In the genomic region with DNA sequence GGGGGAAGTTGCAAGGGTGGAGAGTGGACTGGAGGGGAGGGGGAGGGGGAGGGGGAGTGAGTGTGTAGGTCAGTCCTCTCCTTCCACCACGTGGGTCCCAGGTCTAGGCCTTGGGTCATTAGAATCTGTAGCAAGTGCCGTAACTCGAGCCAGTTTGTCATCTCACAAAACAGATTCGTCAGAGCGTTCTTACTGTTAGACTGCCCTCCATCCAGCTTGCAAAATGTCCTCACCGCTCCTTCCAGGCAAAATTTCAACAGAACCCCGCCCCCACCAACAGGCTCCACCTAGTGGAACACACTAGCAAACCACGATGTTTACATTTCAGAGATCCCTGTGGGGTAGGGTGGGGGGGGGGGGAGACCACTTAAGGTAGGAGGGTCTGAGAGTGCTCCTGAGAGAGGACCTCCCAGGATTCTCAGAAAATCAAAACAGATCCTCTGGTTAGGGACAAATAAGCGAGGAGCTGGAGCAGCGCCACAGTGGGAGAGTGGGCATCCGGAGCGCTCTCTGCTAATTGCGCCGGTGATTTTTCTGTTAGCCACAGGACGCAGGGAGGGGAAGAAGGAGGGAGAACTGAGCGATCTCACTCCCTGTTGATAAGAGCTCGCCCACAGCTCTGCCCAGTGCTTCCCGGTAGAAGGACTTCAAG, we compare ENCODE assay signal across 9 mouse cellular contexts. TPM values are rescaled to one million over a fixed set of nuclear protein-coding genes. Genes with fewer than 3 reads are reported as not detected.
DNase-seq lines count a peak whose midpoint lies in the region; ATAC-seq and TF ChIP-seq lines count a peak whose summit lies in the region.
"Had no signal": no experiment of that assay in that cellular context is flagged by ENCODE, and none has a peak within 500 bp of the region (broad histone marks: within the 10 kb centered on the region; RNA-seq: fewer than 3 reads in every experiment).

No protein-coding gene starts in this region.

- TF ChIP-seq CTCF in E14TG2a.4 (conservative IDR thresholded peaks at IDR 0.05; ENCODE audit: low read length), result no peak
- no peak for TF ChIP-seq CTCF in olfactory bulb, adult 2 months (IDR thresholded peaks at IDR 0.05; ENCODE audit: insufficient read depth, low read depth, low read length)

- peak overlapping the region; percentile 48; the same call in 1 of the 2 replicates for H3K4me3 ChIP-seq in E14TG2a.4 (replicated peaks; ENCODE audit: low read length)
- H3K4me3 ChIP-seq in embryonic facial prominence, embryonic 11.5 days (ENCODE audit: low read depth, low read length), result peak overlapping the region; percentile 22
- peak overlapping the region; percentile 44 for H3K4me3 ChIP-seq in heart, embryonic 11.5 days (ENCODE audit: low read depth, low read length)
- H3K4me3 ChIP-seq in kidney, embryonic 16.5 days (ENCODE audit: low read length), result peak overlapping the region; percentile 43
- peak overlapping the region; percentile 51 for H3K4me3 ChIP-seq in lung, embryonic 16.5 days (ENCODE audit: low read length)
- peak overlapping the region; percentile 45 for H3K4me3 ChIP-seq in olfactory bulb, adult 2 months (ENCODE audit: insufficient read depth, low read depth, low read length)

- WGBS in embryonic facial prominence, embryonic 11.5 days, result under 1% methylated on average over 18 of the region's 18 CpGs
- WGBS in heart, embryonic 11.5 days (ENCODE audit: insufficient replicate concordance), result 1% methylated on average over 18 of the region's 18 CpGs
- WGBS in kidney, embryonic 16.5 days, result 2% methylated on average over 18 of the region's 18 CpGs
- WGBS in lung, embryonic 16.5 days, result under 1% methylated on average over 18 of the region's 18 CpGs
- WGBS in olfactory bulb, adult 2 months, result 3% methylated on average over 18 of the region's 18 CpGs

- peaks cover 39% of the 10 kb centered on the region for H3K4me1 ChIP-seq in E14TG2a.4 (replicated peaks; ENCODE audit: low read depth, low read length)
- H3K4me1 ChIP-seq in embryonic facial prominence, embryonic 11.5 days (ENCODE audit: control insufficient read depth, insufficient read depth, low read length), result no peaks in the 10 kb centered on the region
- no peaks in the 10 kb centered on the region; the same call in 1 of the 2 replicates for H3K4me1 ChIP-seq in heart, embryonic 11.5 days (ENCODE audit: control insufficient read depth, insufficient read depth, low read length)
- H3K4me1 ChIP-seq in kidney, embryonic 16.5 days (ENCODE audit: insufficient read depth, low read length), result 0 out of 2 replicates have a peak, but pooled peaks cover 4% of the 10 kb centered on the region
- H3K4me1 ChIP-seq in lung, embryonic 16.5 days (replicated peaks; ENCODE audit: control insufficient read depth, insufficient read depth, low read length), result peaks cover 5% of the 10 kb centered on the region; the same call in 1 of the 2 replicates
- peaks cover 11% of the 10 kb centered on the region for H3K4me1 ChIP-seq in olfactory bulb, adult 2 months (ENCODE audit: control insufficient read depth, insufficient read depth, low read length)

- H3K9ac ChIP-seq in embryonic facial prominence, embryonic 11.5 days (replicated peaks; ENCODE audit: low read length), result peak overlapping the region; percentile 39
- peak overlapping the region; percentile 49; the same call in 1 of the 2 replicates for H3K9ac ChIP-seq in heart, embryonic 11.5 days (ENCODE audit: low read depth, low read length)
- peak overlapping the region; percentile 64 for H3K9ac ChIP-seq in kidney, embryonic 16.5 days (replicated peaks; ENCODE audit: low read length)
- peak overlapping the region; percentile 42 for H3K9ac ChIP-seq in lung, embryonic 16.5 days (ENCODE audit: low read length)

- no peaks in the 10 kb centered on the region for H3K36me3 ChIP-seq in E14TG2a.4 (ENCODE audit: insufficient read depth, low read length)
- no peaks in the 10 kb centered on the region for H3K36me3 ChIP-seq in embryonic facial prominence, embryonic 11.5 days (replicated peaks; ENCODE audit: control insufficient read depth, insufficient read depth, low read depth, low read length)
- no peaks in the 10 kb centered on the region for H3K36me3 ChIP-seq in heart, embryonic 11.5 days (ENCODE audit: control insufficient read depth, insufficient read depth, low read length)
- no peaks in the 10 kb centered on the region for H3K36me3 ChIP-seq in kidney, embryonic 16.5 days (ENCODE audit: insufficient read depth, low read length)
- H3K36me3 ChIP-seq in lung, embryonic 16.5 days (ENCODE audit: control insufficient read depth, insufficient read depth, low read length), result no peaks in the 10 kb centered on the region

- peak overlapping the region; percentile 32 for H3K4me2 ChIP-seq in embryonic facial prominence, embryonic 11.5 days (ENCODE audit: low read depth, low read length)
- peak overlapping the region; percentile 68 for H3K4me2 ChIP-seq in heart, embryonic 11.5 days
- peak overlapping the region; percentile 64 for H3K4me2 ChIP-seq in kidney, embryonic 16.5 days (replicated peaks; ENCODE audit: low read depth, low read length)
- H3K4me2 ChIP-seq in lung, embryonic 16.5 days (ENCODE audit: low read depth, low read length), result peak overlapping the region; percentile 78

- no peak for TF ChIP-seq POLR2A in olfactory bulb, adult 2 months (IDR thresholded peaks at IDR 0.05; ENCODE audit: insufficient read depth, low read depth, low read length)

- H3K9me3 ChIP-seq in E14TG2a.4 (ENCODE audit: low read length), result no peaks in the 10 kb centered on the region
- H3K9me3 ChIP-seq in embryonic facial prominence, embryonic 11.5 days (replicated peaks; ENCODE audit: control insufficient read depth, low read length), result no peaks in the 10 kb centered on the region
- no peaks in the 10 kb centered on the region for H3K9me3 ChIP-seq in heart, embryonic 11.5 days (replicated peaks; ENCODE audit: control insufficient read depth, low read length)
- H3K9me3 ChIP-seq in kidney, embryonic 16.5 days (ENCODE audit: low read length), result no peaks in the 10 kb centered on the region
- H3K9me3 ChIP-seq in lung, embryonic 16.5 days (ENCODE audit: control insufficient read depth, low read length), result no peaks in the 10 kb centered on the region

- DNase-seq in adrenal gland, adult 8-10 months, result peak; percentile 40
- DNase-seq in embryonic facial prominence, embryonic 11.5 days (ENCODE audit: low spot score), result peak; percentile 82
- no peak for DNase-seq in frontal cortex, postnatal 25 days (ENCODE audit: low spot score in 2 of 2)

- peak; percentile 64 for ATAC-seq in embryonic facial prominence, embryonic 11.5 days (replicated peaks; ENCODE audit: insufficient number of reproducible peaks, low FRiP score, low TSS enrichment, low read depth)
- ATAC-seq in heart, embryonic 11.5 days (replicated peaks; ENCODE audit: insufficient number of reproducible peaks, low FRiP score, low TSS enrichment), result 0 out of 2 replicates have a peak, but pooled peaks have one; percentile 55
- ATAC-seq in kidney, embryonic 16.5 days (ENCODE audit: low FRiP score, low TSS enrichment), result peak; percentile 47
- ATAC-seq in lung, embryonic 16.5 days (ENCODE audit: low read depth), result peak; percentile 78

- H3K27ac ChIP-seq in embryonic facial prominence, embryonic 11.5 days (replicated peaks; ENCODE audit: low read depth, low read length), result no peak overlapping the region
- peak overlapping the region; percentile 6; the same call in 1 of the 2 replicates for H3K27ac ChIP-seq in heart, embryonic 11.5 days (ENCODE audit: low read depth, low read length)
- peak overlapping the region; percentile 23; the same call in 1 of the 2 replicates for H3K27ac ChIP-seq in kidney, embryonic 16.5 days (ENCODE audit: low read length)
- peak overlapping the region; percentile 57; the same call in 1 of the 2 replicates for H3K27ac ChIP-seq in lung, embryonic 16.5 days (ENCODE audit: low read length)
- no peak overlapping the region for H3K27ac ChIP-seq in olfactory bulb, adult 2 months (ENCODE audit: insufficient read depth, low read depth, low read length)

- no peaks in the 10 kb centered on the region for H3K27me3 ChIP-seq in E14TG2a.4 (ENCODE audit: insufficient read depth, low read length)
- H3K27me3 ChIP-seq in embryonic facial prominence, embryonic 11.5 days (ENCODE audit: control insufficient read depth, insufficient read depth, low read length), result no peaks in the 10 kb centered on the region
- no peaks in the 10 kb centered on the region for H3K27me3 ChIP-seq in heart, embryonic 11.5 days (ENCODE audit: control insufficient read depth, insufficient read depth, low read length)
- no peaks in the 10 kb centered on the region for H3K27me3 ChIP-seq in kidney, embryonic 16.5 days (ENCODE audit: insufficient read depth, low read length)
- H3K27me3 ChIP-seq in lung, embryonic 16.5 days (ENCODE audit: control insufficient read depth, insufficient read depth, low read depth, low read length), result no peaks in the 10 kb centered on the region

RNA-seq across cellular contexts. Expression of a gene that starts 16.4 kb away (rescaled TPM):
- total RNA-seq in adrenal gland, adult 8-10 months (2022), result not detected
- 0.29 TPM in 1 of 2 replicates, not detected in the other for polyA plus RNA-seq in embryonic facial prominence, embryonic 11.5 days (2014; fragmentation: Nextera tagmentation; extraction: Ambion mirVana)
- not detected in 2 replicates for polyA plus RNA-seq in heart, embryonic 11.5 days (2014; fragmentation: Nextera tagmentation; extraction: Ambion mirVana)
- polyA plus RNA-seq in kidney, embryonic 16.5 days (2015; fragmentation: Nextera tagmentation; extraction: Ambion mirVana), result not detected in 2 replicates
- 0.33 TPM in 1 of 2 replicates, not detected in the other for polyA plus RNA-seq in lung, embryonic 16.5 days (2015; fragmentation: Nextera tagmentation; extraction: Ambion mirVana)
- not detected in 2 replicates for polyA plus RNA-seq in olfactory bulb, adult 2 months (2012; ENCODE audit: insufficient read depth, insufficient read length, low replicate concordance, missing spikeins)
- total RNA-seq: left cerebral cortex, postnatal 36 days had no signal

RNA-seq across cellular contexts. Expression of a gene that starts 19.5 kb away (rescaled TPM):
- total RNA-seq in adrenal gland, adult 8-10 months (2022), result 1 to 10 TPM in 2 of 4 experiments, under 1 TPM in 2; 0.26 to 2.2 (median 0.97) TPM
- 4.2 and 5.0 TPM in 2 replicates for polyA plus RNA-seq in embryonic facial prominence, embryonic 11.5 days (2014; fragmentation: Nextera tagmentation; extraction: Ambion mirVana)
- polyA plus RNA-seq in heart, embryonic 11.5 days (2014; fragmentation: Nextera tagmentation; extraction: Ambion mirVana), result 1.1 and 1.8 TPM in 2 replicates
- 2.2 and 3.1 TPM in 2 replicates for polyA plus RNA-seq in kidney, embryonic 16.5 days (2015; fragmentation: Nextera tagmentation; extraction: Ambion mirVana)
- polyA plus RNA-seq in lung, embryonic 16.5 days (2015; fragmentation: Nextera tagmentation; extraction: Ambion mirVana), result 1.2 and 1.5 TPM in 2 replicates
- not detected in 2 replicates for polyA plus RNA-seq in olfactory bulb, adult 2 months (2012; ENCODE audit: insufficient read depth, insufficient read length, low replicate concordance, missing spikeins)

RNA-seq across cellular contexts. Expression of a gene that starts 54.0 kb away (rescaled TPM):
- total RNA-seq in adrenal gland, adult 8-10 months (2022), result 100 to 1,000 TPM; 162 to 301 (median 191) TPM
- polyA plus RNA-seq in embryonic facial prominence, embryonic 11.5 days (2014; fragmentation: Nextera tagmentation; extraction: Ambion mirVana), result 32.0 and 32.8 TPM in 2 replicates
- polyA plus RNA-seq in heart, embryonic 11.5 days (2014; fragmentation: Nextera tagmentation; extraction: Ambion mirVana), result 27.3 and 29.7 TPM in 2 replicates
- polyA plus RNA-seq in kidney, embryonic 16.5 days (2015; fragmentation: Nextera tagmentation; extraction: Ambion mirVana), result 31.9 and 36.1 TPM in 2 replicates
- polyA plus RNA-seq in lung, embryonic 16.5 days (2015; fragmentation: Nextera tagmentation; extraction: Ambion mirVana), result 25.8 and 28.9 TPM in 2 replicates
- polyA plus RNA-seq in olfactory bulb, adult 2 months (2012; ENCODE audit: insufficient read depth, insufficient read length, low replicate concordance, missing spikeins), result not detected in 2 replicates

RNA-seq across cellular contexts. Expression of a gene that starts 56.5 kb away (rescaled TPM):
- total RNA-seq in adrenal gland, adult 8-10 months (2022), result 100 to 1,000 TPM in 1 of 4 experiments, 10 to 100 TPM in 3; 53.7 to 100 (median 73.5) TPM
- 114 and 126 TPM in 2 replicates for polyA plus RNA-seq in embryonic facial prominence, embryonic 11.5 days (2014; fragmentation: Nextera tagmentation; extraction: Ambion mirVana)
- polyA plus RNA-seq in heart, embryonic 11.5 days (2014; fragmentation: Nextera tagmentation; extraction: Ambion mirVana), result 77.9 and 79.4 TPM in 2 replicates
- polyA plus RNA-seq in kidney, embryonic 16.5 days (2015; fragmentation: Nextera tagmentation; extraction: Ambion mirVana), result 99.5 and 112 TPM in 2 replicates
- 99.0 and 105 TPM in 2 replicates for polyA plus RNA-seq in lung, embryonic 16.5 days (2015; fragmentation: Nextera tagmentation; extraction: Ambion mirVana)
- polyA plus RNA-seq in olfactory bulb, adult 2 months (2012; ENCODE audit: insufficient read depth, insufficient read length, low replicate concordance, missing spikeins), result 287 and 558 TPM in 2 replicates

Comparison
In these comparisons a context has a peak if more than half of its experiments do, and no peak if none do; other contexts are left out.
1. DNase-seq: peak in adrenal gland, adult 8-10 months (single experiment) and embryonic facial prominence, embryonic 11.5 days (single experiment); none in frontal cortex, postnatal 25 days (0 of 2).
2. H3K27ac ChIP-seq: peak in heart, embryonic 11.5 days (single experiment), kidney, embryonic 16.5 days (single experiment) and lung, embryonic 16.5 days (single experiment); none in embryonic facial prominence, embryonic 11.5 days (single experiment) and olfactory bulb, adult 2 months (single experiment).
3. Peak in every context shown above with its lines, with median percentiles within 50 percentile points of each other: H3K4me3 ChIP-seq, ATAC-seq, H3K4me2 ChIP-seq and H3K9ac ChIP-seq.